Mouse (Mus musculus) splenic B cell, adult 2 months (primary cell): Measurements from ENCODE around the gene Med17.
A peak's percentile ranks its signal among the peaks of the same experiment; 100 is the strongest.

ENCODE experiments used
- DNase-seq: peaks from one replicate; pipeline ENCODE4 v3.0.0-alpha.2; 2011; ENCODE audit warnings: low read depth, low spot score
- H3K27me3 ChIP-seq: 2 replicates; pipeline ENCODE4 v1.6.1; 2012; ENCODE audit warnings: mild to moderate bottlenecking, low read length, moderate library complexity, mixed read lengths; ENCODE audit not compliant: control insufficient read depth, poor library complexity, insufficient read depth, severe bottlenecking
- H3K36me3 ChIP-seq: 2 replicates; pipeline ENCODE4 v1.6.1; 2012; ENCODE audit warnings: mild to moderate bottlenecking, low read length, moderate library complexity, mixed read lengths; ENCODE audit not compliant: control insufficient read depth, poor library complexity, insufficient read depth, severe bottlenecking

The Med17 gene

GRCm38 (mm10) chr9:15261980-15262379, 17.8 kb downstream of the Med17 start:
- peaks cover 11% of the 10 kb centered on the region; the same call in 1 of the 2 replicates for H3K36me3 ChIP-seq
- no peak for DNase-seq

GRCm38 (mm10) chr9:15256214-15256613, 23.5 kb downstream of the Med17 start:
- Histone ChIP-seq H3K27me3 (0 out of 2 replicates have a peak, but pooled peaks cover 3% of the 10 kb centered on the region), H3K36me3 (no peaks in the 10 kb centered on the region)
- DNase-seq = no peak

More at GRCm38 (mm10) chr9:15261980-15262379, 17.8 kb downstream of the Med17 start:
- H3K27me3 ChIP-seq = no peaks in the 10 kb centered on the region

DNA sequence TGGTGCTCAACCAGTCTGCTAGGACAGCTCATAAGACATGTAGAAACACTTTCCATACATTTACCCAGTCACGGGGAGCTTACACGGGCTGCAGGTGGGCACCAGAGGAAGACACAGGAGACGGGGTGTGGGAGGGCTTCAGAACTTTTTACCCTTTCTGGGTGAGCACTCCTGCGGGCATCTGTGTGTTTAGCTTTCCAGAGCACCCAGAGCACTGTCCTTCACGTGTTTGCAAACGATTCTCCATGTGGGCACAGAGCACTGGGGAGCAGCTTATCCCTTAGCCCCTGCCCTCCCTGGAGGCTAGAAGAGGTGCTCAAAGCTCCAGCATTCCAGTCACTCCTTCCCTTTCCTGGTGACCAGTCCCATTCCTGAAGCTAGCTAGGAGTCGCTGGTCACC, 25.2 kb downstream of the Med17 start:
- Histone ChIP-seq H3K36me3 (no peaks in the 10 kb centered on the region), H3K27me3 (0 out of 2 replicates have a peak, but pooled peaks cover 3% of the 10 kb centered on the region)
- no peak for DNase-seq

DNA sequence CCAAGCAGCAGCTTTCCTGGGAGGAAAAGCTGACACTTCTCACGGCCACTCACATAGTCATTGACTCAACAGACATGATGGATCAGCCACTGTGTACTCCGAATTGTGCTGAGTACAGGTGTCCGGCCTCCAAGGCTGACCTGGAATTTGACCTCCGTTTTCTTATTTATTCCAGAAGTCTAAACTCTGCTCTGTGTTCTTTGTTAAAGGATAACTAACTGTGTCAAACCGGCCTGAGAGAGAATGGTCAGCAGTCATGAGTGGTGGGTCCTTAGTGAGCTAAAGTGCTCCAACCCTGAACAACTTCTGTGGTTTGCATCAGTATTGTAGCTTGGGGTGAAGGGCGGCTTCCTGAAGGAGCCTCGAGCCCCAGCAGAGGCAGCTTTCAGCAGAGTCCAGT, 27.5 kb downstream of the Med17 start:
- Histone ChIP-seq H3K36me3 (no peaks in the 10 kb centered on the region), H3K27me3 (0 out of 2 replicates have a peak, but pooled peaks cover 3% of the 10 kb centered on the region)
- no peak for DNase-seq

DNA sequence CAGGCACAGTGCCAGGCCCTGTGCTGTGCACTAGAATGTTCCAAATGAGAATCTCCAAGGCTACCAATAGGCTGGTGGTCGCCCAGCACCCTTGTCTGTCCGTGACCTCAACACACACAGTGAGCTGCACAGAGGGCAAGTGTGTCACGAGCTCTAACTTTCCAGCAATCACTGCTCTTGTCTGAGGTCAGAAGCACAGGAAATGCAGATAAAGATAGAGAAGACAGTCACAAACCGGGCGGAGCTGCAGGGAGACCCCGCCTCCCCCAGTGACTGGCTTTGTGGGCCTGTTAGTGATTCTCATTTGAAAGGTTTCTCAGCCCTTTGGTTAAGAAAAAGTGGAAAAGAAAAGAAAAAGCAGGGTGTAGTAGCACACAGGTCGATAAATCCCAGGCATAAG, 29.4 kb downstream of the Med17 start:
- DNase-seq = peak; percentile 2
- Histone ChIP-seq H3K27me3 (0 out of 2 replicates have a peak, but pooled peaks cover 3% of the 10 kb centered on the region), H3K36me3 (no peaks in the 10 kb centered on the region)

DNA sequence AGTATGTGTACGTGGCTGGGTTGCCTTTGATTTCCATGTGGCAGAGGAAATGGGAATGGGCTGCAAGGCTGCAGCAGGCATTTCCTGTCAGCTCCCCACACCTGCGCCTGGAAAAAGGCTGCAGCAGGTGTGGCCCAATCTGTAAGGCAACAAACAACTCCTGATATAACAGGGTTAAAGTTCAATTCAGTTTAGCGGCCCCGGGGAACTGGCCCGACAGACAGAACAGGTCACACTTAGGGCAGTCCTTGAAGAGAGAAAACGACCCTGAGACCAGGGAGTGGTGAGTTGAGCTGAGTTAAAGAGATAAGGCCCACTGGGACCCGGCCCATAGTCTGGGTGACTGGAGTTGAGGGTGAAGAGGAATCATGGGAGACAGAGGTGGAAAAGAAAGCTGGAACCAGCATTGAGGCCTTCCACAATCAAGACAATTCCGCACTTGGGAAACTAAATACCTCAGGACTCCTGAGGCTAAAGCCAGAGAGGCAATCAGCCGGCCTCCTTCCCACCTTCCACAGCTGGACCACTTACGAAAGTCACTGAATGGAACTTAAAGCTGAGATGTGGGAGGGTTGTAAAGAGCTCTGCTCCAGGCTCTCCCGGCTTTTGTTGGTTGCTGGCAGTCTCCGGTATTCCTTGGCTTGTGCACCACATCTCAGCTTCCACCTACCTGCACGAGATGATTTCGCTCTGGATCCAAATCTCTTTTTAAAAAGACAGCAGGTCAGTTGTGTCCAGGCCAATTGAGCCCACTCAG, 34.2 kb downstream of the Med17 start:
- Histone ChIP-seq H3K27me3 (no peaks in the 10 kb centered on the region), H3K36me3 (no peaks in the 10 kb centered on the region)
- no peak for DNase-seq

- Histone ChIP-seq H3K27me3 (no peaks in the 10 kb centered on the region), H3K36me3 (no peaks in the 10 kb centered on the region)
- DNase-seq = no peak
Measured at GRCm38 (mm10) chr9:15242130-15242529, 37.6 kb downstream of the Med17 start.

DNA sequence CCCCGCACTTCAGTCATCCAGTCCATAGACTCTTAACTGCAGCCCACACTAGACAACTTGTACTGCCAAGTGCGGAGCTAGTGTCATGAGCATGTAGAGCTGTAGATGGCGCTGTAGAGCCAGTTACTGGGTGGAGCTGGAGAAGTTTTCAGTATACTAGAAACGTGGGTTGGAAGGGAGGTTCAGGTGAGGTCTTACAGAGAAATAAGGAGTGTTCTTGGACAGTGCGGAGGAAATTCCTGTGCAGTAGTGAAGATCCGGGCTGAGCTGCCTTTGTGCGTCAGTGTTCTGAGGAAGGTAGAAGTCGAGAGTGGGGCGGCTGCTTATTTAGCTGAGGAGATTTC, 38.2 kb downstream of the Med17 start:
- peak; percentile 19 for DNase-seq
- Histone ChIP-seq H3K27me3 (no peaks in the 10 kb centered on the region), H3K36me3 (no peaks in the 10 kb centered on the region)

GRCm38 (mm10) chr9:15240863-15241595, 38.7 kb downstream of the Med17 start:
- DNase-seq = no peak
- no peaks in the 10 kb centered on the region for H3K36me3 ChIP-seq
- no peaks in the 10 kb centered on the region for H3K27me3 ChIP-seq

DNA sequence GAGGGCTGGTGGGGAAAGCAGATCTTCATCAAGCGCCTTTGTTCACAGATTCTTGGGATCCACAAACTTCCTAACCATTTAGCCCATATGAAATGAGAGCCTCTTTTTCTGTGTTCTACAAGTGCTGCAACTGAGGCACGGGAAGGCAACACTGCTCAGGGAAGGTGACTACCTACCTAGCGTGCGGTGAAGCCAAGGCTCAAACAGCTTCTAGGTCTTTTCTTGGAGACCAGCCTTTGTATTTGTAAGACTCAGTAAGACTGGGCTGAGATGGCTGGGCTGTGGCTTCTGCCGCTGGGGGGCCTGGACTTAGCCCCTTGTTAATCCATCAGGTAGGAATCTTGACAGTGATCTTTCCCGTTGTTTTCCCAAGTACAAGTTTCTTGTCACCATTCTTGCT, 39.7 kb downstream of the Med17 start:
- no peak for DNase-seq
- Histone ChIP-seq H3K36me3 (no peaks in the 10 kb centered on the region), H3K27me3 (no peaks in the 10 kb centered on the region)

DNA sequence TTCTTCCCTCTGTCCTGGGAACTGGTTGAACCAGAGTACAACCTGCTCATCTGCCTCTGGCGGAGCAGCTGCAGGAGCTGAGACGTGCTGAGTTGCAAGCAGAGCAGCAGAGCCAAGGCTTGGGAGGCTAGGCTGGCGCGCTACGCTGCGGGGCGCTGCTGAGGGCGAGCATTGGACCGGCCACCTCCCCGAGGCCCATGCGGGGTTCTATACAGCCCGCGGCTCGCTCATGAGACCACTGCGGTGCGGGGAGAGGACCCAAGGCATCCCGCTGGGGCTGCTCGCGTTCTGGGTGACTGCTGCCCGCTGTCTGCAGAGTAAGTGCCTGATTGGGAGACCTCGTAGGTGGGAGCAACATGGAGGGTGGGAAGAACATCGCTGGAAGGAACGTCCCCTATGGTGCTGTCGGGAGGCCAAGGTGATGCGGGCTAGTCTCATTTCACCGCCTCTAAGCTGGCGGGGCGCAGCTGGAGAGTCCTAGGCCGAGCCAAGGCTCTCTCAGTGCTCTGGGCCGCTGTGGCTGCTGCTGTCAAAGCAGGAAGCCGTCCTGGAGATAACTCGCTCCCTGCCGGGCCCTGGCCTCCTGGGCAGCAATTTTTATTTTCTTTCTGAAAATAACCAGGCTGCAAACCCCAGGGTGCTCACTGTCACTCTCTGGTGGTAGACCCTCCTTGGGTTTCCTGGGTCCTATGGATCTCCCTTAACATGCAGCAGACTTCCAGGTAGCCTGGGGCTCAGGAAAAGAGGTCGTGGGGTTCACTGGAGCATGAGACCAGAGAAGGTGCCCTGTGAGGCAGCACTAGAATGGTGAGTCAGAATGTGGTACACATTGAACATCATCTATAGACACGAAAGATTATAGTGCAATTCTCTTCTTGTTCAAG, 40.4 kb downstream of the Med17 start, which contains the start of gene Vstm5:
Gene Vstm5 (plus strand): TSS at position 4 of the 884 bp plus-strand sequence.
- no peaks in the 10 kb centered on the region for H3K27me3 ChIP-seq
- no peaks in the 10 kb centered on the region for H3K36me3 ChIP-seq
- DNase-seq = no peak

GRCm38 (mm10) chr9:15238297-15238990, 41.3 kb downstream of the Med17 start:
- Histone ChIP-seq H3K27me3 (no peaks in the 10 kb centered on the region), H3K36me3 (no peaks in the 10 kb centered on the region)
- DNase-seq = no peak

- Histone ChIP-seq H3K27me3 (no peaks in the 10 kb centered on the region), H3K36me3 (no peaks in the 10 kb centered on the region)
- no peak for DNase-seq
Measured at GRCm38 (mm10) chr9:15237516-15238296, 42.0 kb downstream of the Med17 start.
